Mouse (Mus musculus): ENCODE results near the gene Rmdn2. TPM values are rescaled to one million over a fixed set of nuclear protein-coding genes. Genes with fewer than 3 reads are reported as not detected.

Rmdn2 gene
- polyA plus RNA-seq, 1 experiment = 1.4 TPM

- 2% methylated on average over 57 of the region's 57 CpGs for WGBS
- DNase-seq (ENCODE audit: low read depth, low spot score) = no peak
Observed at GRCm38 (mm10) chr17:79614691-79615588, 3.3 kb downstream of the Rmdn2 start.

GRCm38 (mm10) chr17:79615897-79616296, 4.2 kb downstream of the Rmdn2 start:
- 90% methylated on average over 9 of the region's 9 CpGs for WGBS
- no peak for DNase-seq (ENCODE audit: low read depth, low spot score)

- no peak for DNase-seq (ENCODE audit: low read depth, low spot score)
- 81% methylated on average over 4 of the region's 4 CpGs for WGBS
Observed at GRCm38 (mm10) chr17:79616621-79617020, 5.0 kb downstream of the Rmdn2 start.

GRCm38 (mm10) chr17:79618455-79618854, 6.8 kb downstream of the Rmdn2 start:
- DNase-seq (ENCODE audit: low read depth, low spot score) = no peak

GRCm38 (mm10) chr17:79618984-79619383, 7.3 kb downstream of the Rmdn2 start:
- DNase-seq (ENCODE audit: low read depth, low spot score) = peak; percentile 76
- 46% methylated on average over 5 of the region's 5 CpGs for WGBS

More at GRCm38 (mm10) chr17:79618455-79618854, 6.8 kb downstream of the Rmdn2 start:
- WGBS = 90% methylated on average over 10 of the region's 10 CpGs

GRCm38 (mm10) chr17:79622050-79622449, 10.4 kb downstream of the Rmdn2 start:
- 89% methylated on average over 6 of the region's 6 CpGs for WGBS
- DNase-seq (ENCODE audit: low read depth, low spot score) = no peak

GRCm38 (mm10) chr17:79622574-79622973, 10.9 kb downstream of the Rmdn2 start:
- WGBS = 92% methylated on average over 7 of the region's 7 CpGs
- no peak for DNase-seq (ENCODE audit: low read depth, low spot score)

GRCm38 (mm10) chr17:79623841-79624240, 12.2 kb downstream of the Rmdn2 start:
- no peak for DNase-seq (ENCODE audit: low read depth, low spot score)
- WGBS = 36% methylated on average over 3 of the region's 3 CpGs

- no peak for DNase-seq (ENCODE audit: low read depth, low spot score)
- WGBS = 80% methylated on average over 12 of the region's 12 CpGs
Observed at GRCm38 (mm10) chr17:79626241-79626816, 14.7 kb downstream of the Rmdn2 start.

- WGBS = 86% methylated on average over 4 of the region's 4 CpGs
- DNase-seq (ENCODE audit: low read depth, low spot score) = no peak
Observed at GRCm38 (mm10) chr17:79649893-79650292, 38.2 kb downstream of the Rmdn2 start.

GRCm38 (mm10) chr17:79650297-79650696, 38.6 kb downstream of the Rmdn2 start:
- DNase-seq (ENCODE audit: low read depth, low spot score) = no peak
- WGBS = 94% methylated on average over 5 of the region's 5 CpGs

- DNase-seq (ENCODE audit: low read depth, low spot score) = no peak
- 48% methylated on average over 1 of the region's 1 CpGs for WGBS
Observed at GRCm38 (mm10) chr17:79653171-79653570, 41.5 kb downstream of the Rmdn2 start.

- no peak for DNase-seq (ENCODE audit: low read depth, low spot score)
- WGBS = 83% methylated on average over 3 of the region's 3 CpGs
Observed at GRCm38 (mm10) chr17:79654187-79654586, 42.5 kb downstream of the Rmdn2 start.

- DNase-seq (ENCODE audit: low read depth, low spot score) = no peak
- 80% methylated on average over 9 of the region's 9 CpGs for WGBS
Observed at GRCm38 (mm10) chr17:79657785-79658184, 46.1 kb downstream of the Rmdn2 start.

- WGBS = 58% methylated on average over 3 of the region's 3 CpGs
- no peak for DNase-seq (ENCODE audit: low read depth, low spot score)
Observed at GRCm38 (mm10) chr17:79658452-79658851, 46.8 kb downstream of the Rmdn2 start.

- 73% methylated on average over 8 of the region's 8 CpGs for WGBS
- DNase-seq (ENCODE audit: low read depth, low spot score) = no peak
Observed at GRCm38 (mm10) chr17:79658863-79659262, 47.2 kb downstream of the Rmdn2 start.

- WGBS = 42% methylated on average over 7 of the region's 7 CpGs
- peak; percentile 36 for DNase-seq (ENCODE audit: low read depth, low spot score)
Observed at GRCm38 (mm10) chr17:79661387-79661786, 49.7 kb downstream of the Rmdn2 start.

GRCm38 (mm10) chr17:79661848-79662247, 50.2 kb downstream of the Rmdn2 start:
- 83% methylated on average over 9 of the region's 9 CpGs for WGBS
- DNase-seq (ENCODE audit: low read depth, low spot score) = no peak

GRCm38 (mm10) chr17:79663393-79664105, 51.9 kb downstream of the Rmdn2 start:
- peak; percentile 39 for DNase-seq (ENCODE audit: low read depth, low spot score)
- WGBS = 20% methylated on average over 3 of the region's 3 CpGs

GRCm38 (mm10) chr17:79664106-79664417, 52.4 kb downstream of the Rmdn2 start:
- no peak for DNase-seq (ENCODE audit: low read depth, low spot score)
- WGBS = 79% methylated on average over 2 of the region's 2 CpGs

GRCm38 (mm10) chr17:79670837-79671236, 59.2 kb downstream of the Rmdn2 start:
- no peak for DNase-seq (ENCODE audit: low read depth, low spot score)
- WGBS = 61% methylated on average over 2 of the region's 2 CpGs
